Mouse (Mus musculus) MEL (cell line): ENCODE measurements around the gene Itpr2.

Source experiments
- CTCF ChIP-seq, 3 experiments: IDR thresholded peaks in 2 of 3; conservative IDR thresholded peaks in 1 of 3; 2 replicates each; pipeline ENCODE4 v1.5.1; 2011 to 2012; ENCODE audit warnings: low read length in 3 of 3, low read depth in 2 of 3, mild to moderate bottlenecking in 2 of 3, improper control_type of control experiment in 1 of 3, inconsistent platforms in 1 of 3, mixed read lengths in 1 of 3, moderate library complexity in 1 of 3; ENCODE audit not compliant: control insufficient read depth in 1 of 3, insufficient read depth in 1 of 3, poor library complexity in 1 of 3, severe bottlenecking in 1 of 3
- EP300 ChIP-seq, 2 experiments: IDR thresholded peaks; 2 replicates each; pipeline ENCODE4 v1.6.1; 2011; ENCODE audit warnings: improper control_type of control experiment in 2 of 2, low read length in 2 of 2, low read depth in 1 of 2, mild to moderate bottlenecking in 1 of 2
- JUND ChIP-seq: IDR thresholded peaks from 2 replicates; pipeline ENCODE4 v1.6.1; 2011; ENCODE audit warnings: low read depth, mild to moderate bottlenecking, improper control_type of control experiment, low read length
- MAZ ChIP-seq: IDR thresholded peaks from 2 replicates; pipeline ENCODE4 v1.6.1; 2012; ENCODE audit warnings: low read depth, mild to moderate bottlenecking, inconsistent platforms, low read length, improper control_type of control experiment
- NELFE ChIP-seq: IDR thresholded peaks from 2 replicates; pipeline ENCODE4 v1.6.1; 2011; ENCODE audit warnings: low read depth, low read length, improper control_type of control experiment
- POLR2A ChIP-seq, 2 experiments: IDR thresholded peaks; 2 replicates each; pipeline ENCODE4 v1.6.1; 2011 to 2012; ENCODE audit warnings: low read length in 2 of 2, mild to moderate bottlenecking in 2 of 2, control low read depth in 1 of 2, improper control_type of control experiment in 1 of 2, low read depth in 1 of 2, moderate library complexity in 1 of 2; ENCODE audit not compliant: control insufficient read depth in 1 of 2, insufficient read depth in 1 of 2, poor library complexity in 1 of 2
- RAD21 ChIP-seq: IDR thresholded peaks from 2 replicates; pipeline ENCODE4 v1.6.1; 2011; ENCODE audit warnings: mild to moderate bottlenecking, low read depth, low read length, improper control_type of control experiment
- SIN3A ChIP-seq: IDR thresholded peaks from 2 replicates; pipeline ENCODE4 v1.6.1; 2012; ENCODE audit warnings: low read length, improper control_type of control experiment, inconsistent platforms
- TBP ChIP-seq: IDR thresholded peaks from 2 replicates; pipeline ENCODE4 v1.8.0; 2011; ENCODE audit warnings: low read depth, low read length, improper control_type of control experiment
- USF1 ChIP-seq: IDR thresholded peaks from 2 replicates; pipeline ENCODE4 v1.6.1; 2014; ENCODE audit warnings: low read depth, mild to moderate bottlenecking, inconsistent platforms, low read length, improper control_type of control experiment, moderate library complexity
- ZC3H11A ChIP-seq: IDR thresholded peaks from 2 replicates; pipeline ENCODE4 v1.6.1; 2012; ENCODE audit warnings: low read depth, mild to moderate bottlenecking, inconsistent platforms, low read length, improper control_type of control experiment

DNA sequence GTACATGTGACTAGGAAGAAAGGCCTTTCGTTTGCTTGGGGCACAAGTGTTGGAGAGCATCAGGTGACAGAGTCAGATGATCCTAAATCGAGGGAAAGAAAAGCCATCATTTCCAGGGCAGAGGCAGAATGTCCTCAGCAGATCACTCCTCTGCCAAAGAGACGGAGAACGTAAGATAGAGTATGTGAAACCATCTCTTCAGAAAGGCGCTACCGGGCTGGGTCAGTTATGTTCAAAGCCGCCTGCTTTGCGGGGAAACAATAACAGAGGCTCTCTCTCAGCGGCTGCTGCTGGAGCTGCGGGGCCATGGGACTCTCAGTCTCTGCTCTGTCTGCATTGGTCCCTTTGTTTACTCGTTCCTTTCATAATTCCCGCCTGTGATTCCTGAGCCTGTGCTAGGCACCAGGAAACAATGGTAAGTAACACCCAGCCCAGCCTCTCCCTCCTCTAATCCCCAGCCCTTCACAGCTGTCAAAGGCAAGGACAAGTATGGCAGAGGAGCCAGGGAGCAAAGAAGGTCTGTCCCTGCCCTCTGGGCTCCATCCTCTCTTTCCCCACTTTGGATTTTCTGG, 387.2 kb downstream of the Itpr2 start:
- TF ChIP-seq EP300 (IDR thresholded peaks at IDR 0.05; ENCODE audit: low read depth in 1 of 2, low read length in 2 of 2): no peak
- TF ChIP-seq TBP: no peak
- no peak for TF ChIP-seq MAZ
- TF ChIP-seq USF1: no peak
- TF ChIP-seq JUND: no peak
- TF ChIP-seq POLR2A (IDR thresholded peaks at IDR 0.05; ENCODE audit: control insufficient read depth in 1 of 2, insufficient read depth in 1 of 2, low read depth in 1 of 2, low read length in 2 of 2, poor library complexity in 1 of 2): no peak
- TF ChIP-seq NELFE: no peak
- no peak for TF ChIP-seq RAD21
- no peak for TF ChIP-seq ZC3H11A
- TF ChIP-seq CTCF (IDR thresholded peaks at IDR 0.05 in 2 of 3, conservative IDR thresholded peaks at IDR 0.05 in 1 of 3; ENCODE audit: control insufficient read depth in 1 of 3, insufficient read depth in 1 of 3, low read depth in 2 of 3, low read length in 3 of 3, poor library complexity in 1 of 3, severe bottlenecking in 1 of 3): no peak
- no peak for TF ChIP-seq SIN3A
